Mouse (Mus musculus) CD4-positive helper T cell, adult 2 months (primary cell): ENCODE measurements around the gene Mdh1.
A peak's percentile ranks its signal among the peaks of the same experiment; 100 is the strongest.

Experiments
- DNase-seq: peaks from one replicate; pipeline ENCODE4 v3.0.0-alpha.2; 2012; ENCODE audit warnings: low read depth, missing footprints, low spot score

Gene Mdh1

GRCm38 (mm10) chr11:21571700-21572381 lies at the start of gene Mdh1, which contains the start of gene Wdpcp:
Mdh1 (minus strand) TSS chr11:21572367.
Wdpcp (plus strand) TSS chr11:21572235.
- DNase-seq = peak; percentile 99

GRCm38 (mm10) chr11:21615915-21616314 lies 43.7 kb upstream of the Mdh1 start:
- no peak for DNase-seq

- DNase-seq = no peak
These were observed 30.3 kb upstream of the Mdh1 start for GRCm38 (mm10) chr11:21602497-21602896.

GRCm38 (mm10) chr11:21583286-21583685 lies 11.1 kb upstream of the Mdh1 start:
- no peak for DNase-seq

- no peak for DNase-seq
These were observed 9.3 kb upstream of the Mdh1 start for GRCm38 (mm10) chr11:21581472-21581871.

- peak; percentile 78 for DNase-seq
These were observed 1.2 kb downstream of the Mdh1 start for GRCm38 (mm10) chr11:21570973-21571372.

GRCm38 (mm10) chr11:21570109-21570474 lies 2.1 kb downstream of the Mdh1 start:
- DNase-seq = peak; percentile 20

GRCm38 (mm10) chr11:21569456-21570108 lies 2.6 kb downstream of the Mdh1 start:
- DNase-seq = peak; percentile 61

- DNase-seq = peak; percentile 66
These were observed 3.2 kb downstream of the Mdh1 start for GRCm38 (mm10) chr11:21569002-21569401.

GRCm38 (mm10) chr11:21567733-21568132 lies 4.4 kb downstream of the Mdh1 start:
- DNase-seq = no peak

GRCm38 (mm10) chr11:21566934-21567333 lies 5.2 kb downstream of the Mdh1 start:
- DNase-seq = no peak

GRCm38 (mm10) chr11:21564681-21565405 lies 7.3 kb downstream of the Mdh1 start:
- no peak for DNase-seq

GRCm38 (mm10) chr11:21563617-21564325 lies 8.4 kb downstream of the Mdh1 start:
- DNase-seq = no peak

GRCm38 (mm10) chr11:21561347-21561746 lies 10.8 kb downstream of the Mdh1 start:
- no peak for DNase-seq

- no peak for DNase-seq
These were observed 12.4 kb downstream of the Mdh1 start for GRCm38 (mm10) chr11:21559727-21560126.

- no peak for DNase-seq
These were observed 20.1 kb downstream of the Mdh1 start for GRCm38 (mm10) chr11:21552049-21552448.

- no peak for DNase-seq
These were observed 21.7 kb downstream of the Mdh1 start for GRCm38 (mm10) chr11:21550222-21551173.

- peak; percentile 34 for DNase-seq
These were observed 22.4 kb downstream of the Mdh1 start for GRCm38 (mm10) chr11:21549754-21550153.

GRCm38 (mm10) chr11:21549052-21549451 lies 23.1 kb downstream of the Mdh1 start:
- peak; percentile 45 for DNase-seq

- DNase-seq = no peak
These were observed 24.6 kb downstream of the Mdh1 start for GRCm38 (mm10) chr11:21547518-21547917.

- DNase-seq = no peak
These were observed 25.5 kb downstream of the Mdh1 start for GRCm38 (mm10) chr11:21546671-21547070.
